Mouse (Mus musculus) MEL (cell line): Measurements from ENCODE around the gene Zc3hav1l. TPM values are rescaled to one million over a fixed set of nuclear protein-coding genes. Genes with fewer than 3 reads are reported as not detected.

ENCODE experiments used
- DNase-seq: peaks from one replicate; pipeline ENCODE4 v3.0.0; 2011; ENCODE audit warnings: low read depth, low spot score
- H3K27ac ChIP-seq: 2 replicates; pipeline ENCODE4 v1.5.1; 2012; ENCODE audit warnings: low read depth, mild to moderate bottlenecking, control low read depth, low read length, moderate library complexity; ENCODE audit not compliant: control insufficient read depth
- H3K27me3 ChIP-seq, 2 experiments: fragments of 150-350 bp in 1 of 2; sonication (generic) in 1 of 2; 2 replicates each; pipeline ENCODE4 v1.6.1; 2012; ENCODE audit warnings: low read length in 2 of 2, mild to moderate bottlenecking in 2 of 2, improper control_type of control experiment in 1 of 2, moderate library complexity in 1 of 2; ENCODE audit not compliant: insufficient read depth in 2 of 2, control insufficient read depth in 1 of 2
- H3K36me3 ChIP-seq, 2 experiments: 2 replicates each; pipeline ENCODE4 v1.6.1; 2012 to 2014; ENCODE audit warnings: low read length in 2 of 2, improper control_type of control experiment in 1 of 2, inconsistent platforms in 1 of 2, mild to moderate bottlenecking in 1 of 2; ENCODE audit not compliant: insufficient read depth in 2 of 2, control insufficient read depth in 1 of 2
- H3K4me1 ChIP-seq, 2 experiments: fragments of 150-350 bp in 1 of 2; sonication (generic) in 1 of 2; 2 replicates each; pipeline ENCODE4 v1.6.1; 2012; ENCODE audit warnings: low read length in 2 of 2, improper control_type of control experiment in 1 of 2, mild to moderate bottlenecking in 1 of 2; ENCODE audit not compliant: insufficient read depth in 2 of 2, control insufficient read depth in 1 of 2
- H3K4me3 ChIP-seq, 2 experiments: fragments of 150-350 bp in 1 of 2; sonication (generic) in 1 of 2; 2 replicates each; pipeline ENCODE4 v1.5.1; 2012; ENCODE audit warnings: low read depth in 2 of 2, low read length in 2 of 2, mild to moderate bottlenecking in 2 of 2, moderate library complexity in 2 of 2, control low read depth in 1 of 2, improper control_type of control experiment in 1 of 2; ENCODE audit not compliant: control insufficient read depth in 1 of 2, insufficient read depth in 1 of 2
- H3K79me2 ChIP-seq: 2 replicates; pipeline ENCODE4 v1.6.1; 2012; ENCODE audit warnings: mild to moderate bottlenecking, low read length, moderate library complexity; ENCODE audit not compliant: control insufficient read depth, poor library complexity, insufficient read depth
- H3K9ac ChIP-seq: 2 replicates; pipeline ENCODE4 v1.6.1; 2012; ENCODE audit warnings: low read depth, mild to moderate bottlenecking, control low read depth, low read length, moderate library complexity; ENCODE audit not compliant: control insufficient read depth, poor library complexity, severe bottlenecking
- H3K9me3 ChIP-seq: fragments of 150-350 bp; sonication (generic); replicated peaks from 2 replicates; pipeline ENCODE4 v1.6.1; 2012; ENCODE audit warnings: mild to moderate bottlenecking, low read length, improper control_type of control experiment, moderate library complexity; ENCODE audit not compliant: insufficient read depth
- BHLHE40 ChIP-seq: IDR thresholded peaks from 2 replicates; pipeline ENCODE4 v1.6.1; 2012; ENCODE audit warnings: low read depth, mild to moderate bottlenecking, inconsistent platforms, low read length, improper control_type of control experiment, borderline replicate concordance
- CHD1 ChIP-seq: IDR thresholded peaks from 2 replicates; pipeline ENCODE4 v1.6.1; 2012; ENCODE audit warnings: low read depth, mild to moderate bottlenecking, inconsistent platforms, low read length, improper control_type of control experiment
- CHD2 ChIP-seq: IDR thresholded peaks from 2 replicates; pipeline ENCODE4 v1.6.1; 2011; ENCODE audit warnings: low read length, improper control_type of control experiment
- CTCF ChIP-seq, 3 experiments: IDR thresholded peaks in 2 of 3; conservative IDR thresholded peaks in 1 of 3; 2 replicates each; pipeline ENCODE4 v1.5.1; 2011 to 2012; ENCODE audit warnings: low read length in 3 of 3, low read depth in 2 of 3, mild to moderate bottlenecking in 2 of 3, improper control_type of control experiment in 1 of 3, inconsistent platforms in 1 of 3, mixed read lengths in 1 of 3, moderate library complexity in 1 of 3; ENCODE audit not compliant: control insufficient read depth in 1 of 3, insufficient read depth in 1 of 3, poor library complexity in 1 of 3, severe bottlenecking in 1 of 3
- E2F4 ChIP-seq: IDR thresholded peaks from 2 replicates; pipeline ENCODE4 v1.6.1; 2011; ENCODE audit warnings: low read depth, low read length, improper control_type of control experiment, borderline replicate concordance
- ELF1 ChIP-seq: IDR thresholded peaks from 2 replicates; pipeline ENCODE4 v1.6.1; 2014; ENCODE audit warnings: low read depth, mild to moderate bottlenecking, inconsistent platforms, low read length, improper control_type of control experiment, moderate library complexity
- EP300 ChIP-seq, 2 experiments: IDR thresholded peaks; 2 replicates each; pipeline ENCODE4 v1.6.1; 2011; ENCODE audit warnings: improper control_type of control experiment in 2 of 2, low read length in 2 of 2, low read depth in 1 of 2, mild to moderate bottlenecking in 1 of 2
- ETS1 ChIP-seq: IDR thresholded peaks from 2 replicates; pipeline ENCODE4 v1.6.1; 2012; ENCODE audit warnings: low read depth, mild to moderate bottlenecking, inconsistent platforms, low read length, improper control_type of control experiment, moderate library complexity
- GATA1 ChIP-seq: IDR thresholded peaks from 2 replicates; pipeline ENCODE4 v1.6.1; 2011; ENCODE audit warnings: low read depth, low read length, improper control_type of control experiment
- HCFC1 ChIP-seq: IDR thresholded peaks from 2 replicates; pipeline ENCODE4 v1.6.1; 2012; ENCODE audit warnings: low read depth, mild to moderate bottlenecking, inconsistent platforms, low read length, improper control_type of control experiment, moderate library complexity
- KAT2A ChIP-seq: conservative IDR thresholded peaks from 2 replicates; pipeline ENCODE4 v1.6.1; 2012; ENCODE audit warnings: low read depth, low read length, improper control_type of control experiment, inconsistent platforms
- MAX ChIP-seq: IDR thresholded peaks from 2 replicates; pipeline ENCODE4 v1.6.1; 2011; ENCODE audit warnings: low read length, improper control_type of control experiment
- MEF2A ChIP-seq: IDR thresholded peaks from 2 replicates; pipeline ENCODE4 v1.6.1; 2014; ENCODE audit warnings: low read depth, mild to moderate bottlenecking, inconsistent platforms, low read length, improper control_type of control experiment; ENCODE audit not compliant: poor library complexity, insufficient replicate concordance, severe bottlenecking; ENCODE audit errors: extremely low read depth
- MXI1 ChIP-seq: IDR thresholded peaks from 2 replicates; pipeline ENCODE4 v1.6.1; 2011; ENCODE audit warnings: mild to moderate bottlenecking, low read depth, low read length, improper control_type of control experiment
- MYB ChIP-seq: IDR thresholded peaks from 2 replicates; pipeline ENCODE4 v1.6.1; 2011; ENCODE audit warnings: mild to moderate bottlenecking, low read depth, low read length, improper control_type of control experiment
- MYC ChIP-seq: IDR thresholded peaks from 2 replicates; pipeline ENCODE4 v1.6.1; 2011; ENCODE audit warnings: low read depth, mild to moderate bottlenecking, low read length, improper control_type of control experiment, moderate library complexity
- NELFE ChIP-seq: IDR thresholded peaks from 2 replicates; pipeline ENCODE4 v1.6.1; 2011; ENCODE audit warnings: low read depth, low read length, improper control_type of control experiment
- NRF1 ChIP-seq: IDR thresholded peaks from 2 replicates; pipeline ENCODE4 v1.6.1; 2014; ENCODE audit warnings: low read depth, mild to moderate bottlenecking, inconsistent platforms, low read length, improper control_type of control experiment, moderate library complexity; ENCODE audit not compliant: poor library complexity, insufficient read depth, severe bottlenecking
- POLR2A ChIP-seq, 2 experiments: IDR thresholded peaks; 2 replicates each; pipeline ENCODE4 v1.6.1; 2011 to 2012; ENCODE audit warnings: low read length in 2 of 2, mild to moderate bottlenecking in 2 of 2, control low read depth in 1 of 2, improper control_type of control experiment in 1 of 2, low read depth in 1 of 2, moderate library complexity in 1 of 2; ENCODE audit not compliant: control insufficient read depth in 1 of 2, insufficient read depth in 1 of 2, poor library complexity in 1 of 2
- POLR2AphosphoS2 ChIP-seq: IDR thresholded peaks from 2 replicates; pipeline ENCODE4 v1.6.1; 2011; ENCODE audit warnings: low read length, improper control_type of control experiment
- POLR2AphosphoS5 ChIP-seq: IDR thresholded peaks from 2 replicates; pipeline ENCODE4 v1.6.1; 2012; ENCODE audit warnings: low read depth, borderline replicate concordance, mild to moderate bottlenecking, inconsistent platforms, low read length, moderate library complexity, mixed read lengths
- RAD21 ChIP-seq: IDR thresholded peaks from 2 replicates; pipeline ENCODE4 v1.6.1; 2011; ENCODE audit warnings: mild to moderate bottlenecking, low read depth, low read length, improper control_type of control experiment
- RCOR1 ChIP-seq: IDR thresholded peaks from 2 replicates; pipeline ENCODE4 v1.6.1; 2012; ENCODE audit warnings: low read depth, mild to moderate bottlenecking, inconsistent platforms, low read length, improper control_type of control experiment
- SIN3A ChIP-seq: IDR thresholded peaks from 2 replicates; pipeline ENCODE4 v1.6.1; 2012; ENCODE audit warnings: low read length, improper control_type of control experiment, inconsistent platforms
- SMC3 ChIP-seq: IDR thresholded peaks from 2 replicates; pipeline ENCODE4 v1.6.1; 2011; ENCODE audit warnings: low read depth, low read length, improper control_type of control experiment
- TAL1 ChIP-seq: IDR thresholded peaks from 2 replicates; pipeline ENCODE4 v1.6.1; 2012; ENCODE audit warnings: mild to moderate bottlenecking, inconsistent platforms, low read length, moderate library complexity, mixed read lengths
- TBP ChIP-seq: IDR thresholded peaks from 2 replicates; pipeline ENCODE4 v1.8.0; 2011; ENCODE audit warnings: low read depth, low read length, improper control_type of control experiment
- TCF12 ChIP-seq: IDR thresholded peaks from 2 replicates; pipeline ENCODE4 v1.6.1; 2014; ENCODE audit warnings: low read depth, mild to moderate bottlenecking, inconsistent platforms, low read length, improper control_type of control experiment, moderate library complexity
- UBTF ChIP-seq: IDR thresholded peaks from 2 replicates; pipeline ENCODE4 v1.6.1; 2012; ENCODE audit warnings: low read depth, mild to moderate bottlenecking, inconsistent platforms, low read length, improper control_type of control experiment, moderate library complexity, borderline replicate concordance; ENCODE audit not compliant: insufficient read depth
- USF1 ChIP-seq: IDR thresholded peaks from 2 replicates; pipeline ENCODE4 v1.6.1; 2014; ENCODE audit warnings: low read depth, mild to moderate bottlenecking, inconsistent platforms, low read length, improper control_type of control experiment, moderate library complexity
- USF2 ChIP-seq, 2 experiments: IDR thresholded peaks; 2 replicates each; pipeline ENCODE4 v1.6.1; 2011 to 2012; ENCODE audit warnings: improper control_type of control experiment in 2 of 2, low read length in 2 of 2, borderline replicate concordance in 1 of 2, inconsistent platforms in 1 of 2, low read depth in 1 of 2, mild to moderate bottlenecking in 1 of 2; ENCODE audit not compliant: insufficient read depth in 1 of 2
- ZC3H11A ChIP-seq: IDR thresholded peaks from 2 replicates; pipeline ENCODE4 v1.6.1; 2012; ENCODE audit warnings: low read depth, mild to moderate bottlenecking, inconsistent platforms, low read length, improper control_type of control experiment
- ZKSCAN1 ChIP-seq: IDR thresholded peaks from 2 replicates; pipeline ENCODE4 v1.6.1; 2012; ENCODE audit warnings: low read depth, mild to moderate bottlenecking, inconsistent platforms, low read length, improper control_type of control experiment, moderate library complexity
- ZMIZ1 ChIP-seq: IDR thresholded peaks from 2 replicates; pipeline ENCODE4 v1.6.1; 2012; ENCODE audit warnings: low read depth, mild to moderate bottlenecking, inconsistent platforms, low read length, improper control_type of control experiment, moderate library complexity
- ZNF384 ChIP-seq: IDR thresholded peaks from 2 replicates; pipeline ENCODE4 v1.6.1; 2012; ENCODE audit warnings: low read depth, mild to moderate bottlenecking, inconsistent platforms, low read length, improper control_type of control experiment
- polyA plus RNA-seq, 2 experiments: library from polyadenylated mRNA; stranded (reverse) in 1 of 2; unstranded in 1 of 2; fragments of >175 nt in 1 of 2; fragments of >200 nt in 1 of 2; gene quantifications; 2 replicates each; pipeline versions ENCODE4 v1.2.1 to v1.2.4; 2012; ENCODE audit warnings: low replicate concordance in 2 of 2, low read depth in 1 of 2; ENCODE audit not compliant: insufficient read length in 2 of 2, insufficient read depth in 1 of 2, missing spikeins in 1 of 2
- total RNA-seq: library from RNA; depleted of rRNA; stranded (reverse); fragments of 300-350 nt; gene quantifications from 2 replicates; pipeline ENCODE4 v1.2.3, GENCODE M21; 2012

Zc3hav1l gene
- total and polyA plus RNA-seq, 3 experiments = 2.0 to 5.8 TPM; not detected in 1

- Histone ChIP-seq H3K4me3 (peak within 1 kb of the TSS; percentile 72 to 98), H3K27ac (peak within 1 kb of the TSS; percentile 42; the same call in 1 of the 2 replicates), H3K4me1 (peaks cover 3 to 28% of the 10 kb centered on the region in 2 experiments; a peak in 3 of 4 replicates), H3K9ac (peak within 1 kb of the TSS; percentile 77), H3K27me3 (no peaks in the 10 kb centered on the region), H3K36me3 (peaks cover 0 to 10% of the 10 kb centered on the region in 2 experiments; a peak in 2 of 4 replicates), H3K79me2 (no peaks in the 10 kb centered on the region; the same call in 1 of the 2 replicates), H3K9me3 (no peaks in the 10 kb centered on the region)
- DNase-seq = peak; percentile 58
- no peak for TF ChIP-seq CHD1
- TF ChIP-seq NELFE = no peak; the same call in 1 of the 2 replicates
- no peak for TF ChIP-seq KAT2A
- no peak for TF ChIP-seq TCF12
- TF ChIP-seq UBTF = peak; percentile 31; the same call in 1 of the 2 replicates
- 0 out of 2 replicates have a peak, but pooled peaks have one; percentile 17 for TF ChIP-seq MAX
- TF ChIP-seq ZMIZ1 = no peak
- no peak for TF ChIP-seq TBP
- no peak for TF ChIP-seq USF2 (IDR thresholded peaks at IDR 0.05; ENCODE audit: borderline replicate concordance in 1 of 2, insufficient read depth in 1 of 2, low read depth in 1 of 2, low read length in 2 of 2)
- no peak for TF ChIP-seq RCOR1
- TF ChIP-seq MYC = no peak
- TF ChIP-seq ZNF384 = no peak
- no peak for TF ChIP-seq POLR2AphosphoS5
- no peak for TF ChIP-seq BHLHE40
- no peak for TF ChIP-seq SMC3
- TF ChIP-seq RAD21 = no peak; the same call in 1 of the 2 replicates
- no peak for TF ChIP-seq ELF1
- no peak for TF ChIP-seq ETS1
- no peak for TF ChIP-seq MEF2A
- TF ChIP-seq E2F4 = no peak
- peak in 1 of 2 experiments; percentile 51; a peak in 1 of 4 replicates for TF ChIP-seq POLR2A (IDR thresholded peaks at IDR 0.05; ENCODE audit: control insufficient read depth in 1 of 2, insufficient read depth in 1 of 2, low read depth in 1 of 2, low read length in 2 of 2, poor library complexity in 1 of 2)
- TF ChIP-seq HCFC1 = 0 out of 2 replicates have a peak, but pooled peaks have one; percentile 3
- no peak for TF ChIP-seq GATA1
- TF ChIP-seq USF1 = no peak
- no peak for TF ChIP-seq POLR2AphosphoS2
- no peak for TF ChIP-seq ZKSCAN1
- peak; percentile 48 for TF ChIP-seq MXI1
- peak; percentile 24; the same call in 1 of the 2 replicates for TF ChIP-seq SIN3A
- no peak for TF ChIP-seq NRF1
- TF ChIP-seq CHD2 = no peak
- TF ChIP-seq ZC3H11A = no peak
- no peak for TF ChIP-seq TAL1
- peak in 2 of 3 experiments; percentile 21 to 44; a peak in 2 of 6 replicates for TF ChIP-seq CTCF (IDR thresholded peaks at IDR 0.05 in 2 of 3, conservative IDR thresholded peaks at IDR 0.05 in 1 of 3; ENCODE audit: control insufficient read depth in 1 of 3, insufficient read depth in 1 of 3, low read depth in 2 of 3, low read length in 3 of 3, poor library complexity in 1 of 3, severe bottlenecking in 1 of 3)
- TF ChIP-seq EP300 (IDR thresholded peaks at IDR 0.05; ENCODE audit: low read depth in 1 of 2, low read length in 2 of 2) = no peak
- no peak for TF ChIP-seq MYB
Measured at GRCm38 (mm10) chr6:38253736-38254641, 45.1 kb downstream of the Zc3hav1l start, which contains the start of gene D630045J12Rik. Gene D630045J12Rik (minus strand): TSS chr6:38254009.
